Mouse (Mus musculus): ENCODE data around the gene Slf2. TPM values are rescaled to one million over a fixed set of nuclear protein-coding genes. Genes with fewer than 3 reads are reported as not detected.

Gene Slf2
- polyA plus RNA-seq, 1 experiment from 2014 or later: 28.3 TPM

GRCm38 (mm10) chr19:44918171-44918570 lies 12.8 kb upstream of the Slf2 start:
- Histone ChIP-seq H3K9ac (no peak overlapping the region), H3K27me3 (no peaks in the 10 kb centered on the region), H3K4me2 (no peak overlapping the region), H3K36me3 (no peaks in the 10 kb centered on the region), H3K4me3 (no peak overlapping the region), H3K4me1 (replicated peaks) (no peaks in the 10 kb centered on the region), H3K27ac (replicated peaks) (no peak overlapping the region), H3K9me3 (no peaks in the 10 kb centered on the region)
- WGBS: 88% methylated on average over 6 of the region's 6 CpGs
- ATAC-seq (ENCODE audit: low FRiP score, low read depth): no peak

- no peak overlapping the region for H3K9ac ChIP-seq
- no peak overlapping the region for H3K4me2 ChIP-seq
- 85% methylated on average over 1 of the region's 1 CpGs for WGBS
- no peaks in the 10 kb centered on the region for H3K27me3 ChIP-seq
- H3K36me3 ChIP-seq: no peaks in the 10 kb centered on the region
- H3K9me3 ChIP-seq: no peaks in the 10 kb centered on the region
- no peak overlapping the region for H3K4me3 ChIP-seq
- no peak overlapping the region for H3K27ac ChIP-seq (replicated peaks)
- ATAC-seq (ENCODE audit: low FRiP score, low read depth): no peak
- no peaks in the 10 kb centered on the region for H3K4me1 ChIP-seq (replicated peaks)
These were observed 9.3 kb upstream of the Slf2 start for GRCm38 (mm10) chr19:44921466-44922139.

- Histone ChIP-seq H3K9me3 (no peaks in the 10 kb centered on the region), H3K27me3 (no peaks in the 10 kb centered on the region), H3K4me1 (replicated peaks) (no peaks in the 10 kb centered on the region), H3K9ac (no peak overlapping the region), H3K4me2 (no peak overlapping the region), H3K27ac (replicated peaks) (no peak overlapping the region), H3K4me3 (no peak overlapping the region), H3K36me3 (no peaks in the 10 kb centered on the region)
- no peak for ATAC-seq (ENCODE audit: low FRiP score, low read depth)
- WGBS: 86% methylated on average over 2 of the region's 2 CpGs
These were observed 8.4 kb upstream of the Slf2 start for GRCm38 (mm10) chr19:44922521-44922920.

- ATAC-seq (ENCODE audit: low FRiP score, low read depth): no peak
- WGBS: 77% methylated on average over 5 of the region's 5 CpGs
- Histone ChIP-seq H3K27me3 (no peaks in the 10 kb centered on the region), H3K9me3 (no peaks in the 10 kb centered on the region), H3K36me3 (no peaks in the 10 kb centered on the region), H3K27ac (replicated peaks) (no peak overlapping the region), H3K9ac (no peak overlapping the region), H3K4me3 (no peak overlapping the region), H3K4me1 (replicated peaks) (no peaks in the 10 kb centered on the region; the same call in 1 of the 2 replicates), H3K4me2 (no peak overlapping the region)
These were observed 6.3 kb upstream of the Slf2 start for GRCm38 (mm10) chr19:44924699-44925098.

GRCm38 (mm10) chr19:44926781-44927180 lies 4.2 kb upstream of the Slf2 start:
- H3K27ac ChIP-seq (replicated peaks): no peak overlapping the region
- no peak for ATAC-seq (ENCODE audit: low FRiP score, low read depth)
- H3K27me3 ChIP-seq: no peaks in the 10 kb centered on the region
- H3K36me3 ChIP-seq: no peaks in the 10 kb centered on the region
- H3K4me3 ChIP-seq: no peak overlapping the region
- no peaks in the 10 kb centered on the region for H3K9me3 ChIP-seq
- H3K4me2 ChIP-seq: no peak overlapping the region
- 78% methylated on average over 6 of the region's 6 CpGs for WGBS
- H3K9ac ChIP-seq: no peak overlapping the region
- peaks cover 7% of the 10 kb centered on the region for H3K4me1 ChIP-seq (replicated peaks)

GRCm38 (mm10) chr19:44927250-44927649 lies 3.7 kb upstream of the Slf2 start:
- Histone ChIP-seq H3K27ac (replicated peaks) (no peak overlapping the region), H3K4me1 (replicated peaks) (peaks cover 11% of the 10 kb centered on the region), H3K9ac (no peak overlapping the region), H3K36me3 (no peaks in the 10 kb centered on the region), H3K9me3 (no peaks in the 10 kb centered on the region), H3K27me3 (no peaks in the 10 kb centered on the region), H3K4me3 (no peak overlapping the region), H3K4me2 (no peak overlapping the region)
- ATAC-seq (ENCODE audit: low FRiP score, low read depth): no peak
- 70% methylated on average over 1 of the region's 1 CpGs for WGBS

GRCm38 (mm10) chr19:44928185-44928584 lies 2.8 kb upstream of the Slf2 start:
- Histone ChIP-seq H3K36me3 (no peaks in the 10 kb centered on the region), H3K9ac (no peak overlapping the region), H3K9me3 (no peaks in the 10 kb centered on the region), H3K27me3 (no peaks in the 10 kb centered on the region), H3K4me2 (no peak overlapping the region), H3K4me3 (no peak overlapping the region), H3K27ac (replicated peaks) (no peak overlapping the region), H3K4me1 (replicated peaks) (peaks cover 18% of the 10 kb centered on the region)
- WGBS: 75% methylated on average over 8 of the region's 8 CpGs
- no peak for ATAC-seq (ENCODE audit: low FRiP score, low read depth)

GRCm38 (mm10) chr19:44929251-44929650 lies 1.7 kb upstream of the Slf2 start:
- ATAC-seq (ENCODE audit: low FRiP score, low read depth): no peak
- H3K4me3 ChIP-seq: no peak overlapping the region
- H3K4me1 ChIP-seq (replicated peaks): peaks cover 23% of the 10 kb centered on the region
- H3K9me3 ChIP-seq: no peaks in the 10 kb centered on the region
- WGBS: 53% methylated on average over 3 of the region's 3 CpGs
- H3K27ac ChIP-seq (replicated peaks): no peak overlapping the region
- no peak overlapping the region for H3K9ac ChIP-seq
- no peaks in the 10 kb centered on the region for H3K27me3 ChIP-seq
- H3K4me2 ChIP-seq: no peak overlapping the region
- H3K36me3 ChIP-seq: no peaks in the 10 kb centered on the region

GRCm38 (mm10) chr19:44929663-44930062 lies 1.3 kb upstream of the Slf2 start:
- WGBS: 68% methylated on average over 10 of the region's 10 CpGs
- no peaks in the 10 kb centered on the region for H3K27me3 ChIP-seq
- no peak overlapping the region; the same call in 1 of the 2 replicates for H3K4me2 ChIP-seq
- ATAC-seq (ENCODE audit: low FRiP score, low read depth): no peak
- H3K9ac ChIP-seq: no peak overlapping the region
- H3K4me3 ChIP-seq: no peak overlapping the region
- H3K4me1 ChIP-seq (replicated peaks): peaks cover 23% of the 10 kb centered on the region
- H3K9me3 ChIP-seq: no peaks in the 10 kb centered on the region
- no peaks in the 10 kb centered on the region for H3K36me3 ChIP-seq
- H3K27ac ChIP-seq (replicated peaks): no peak overlapping the region

GRCm38 (mm10) chr19:44930122-44930521 lies 829 bp upstream of the Slf2 start:
- Histone ChIP-seq H3K27me3 (no peaks in the 10 kb centered on the region), H3K4me3 (peak overlapping the region; percentile 73), H3K9ac (peak overlapping the region; percentile 80), H3K4me1 (replicated peaks) (peaks cover 23% of the 10 kb centered on the region), H3K27ac (replicated peaks) (peak overlapping the region; percentile 93), H3K36me3 (peaks cover 4% of the 10 kb centered on the region), H3K4me2 (peak overlapping the region; percentile 76), H3K9me3 (no peaks in the 10 kb centered on the region)
- 41% methylated on average over 2 of the region's 2 CpGs for WGBS
- no peak for ATAC-seq (ENCODE audit: low FRiP score, low read depth)

GRCm38 (mm10) chr19:44931454-44931759 lies 456 bp downstream of the Slf2 start:
- peak overlapping the region; percentile 84 for H3K9ac ChIP-seq
- peaks cover 15% of the 10 kb centered on the region for H3K36me3 ChIP-seq
- H3K4me1 ChIP-seq (replicated peaks): peaks cover 23% of the 10 kb centered on the region
- 1% methylated on average over 18 of the region's 18 CpGs for WGBS
- peak overlapping the region; percentile 73 for H3K4me3 ChIP-seq
- peak overlapping the region; percentile 76 for H3K4me2 ChIP-seq
- no peaks in the 10 kb centered on the region for H3K27me3 ChIP-seq
- peak; percentile 90 for ATAC-seq (ENCODE audit: low FRiP score, low read depth)
- no peaks in the 10 kb centered on the region for H3K9me3 ChIP-seq
- peak overlapping the region; percentile 90 for H3K27ac ChIP-seq (replicated peaks)

GRCm38 (mm10) chr19:44932051-44932450 lies 1.1 kb downstream of the Slf2 start:
- no peak for ATAC-seq (ENCODE audit: low FRiP score, low read depth)
- H3K9ac ChIP-seq: peak overlapping the region; percentile 9; the same call in 1 of the 2 replicates
- peaks cover 23% of the 10 kb centered on the region for H3K4me1 ChIP-seq (replicated peaks)
- WGBS: 62% methylated on average over 5 of the region's 5 CpGs
- H3K4me2 ChIP-seq: peak overlapping the region; percentile 76
- H3K4me3 ChIP-seq: peak overlapping the region; percentile 73
- H3K27ac ChIP-seq (replicated peaks): no peak overlapping the region
- H3K9me3 ChIP-seq: no peaks in the 10 kb centered on the region
- no peaks in the 10 kb centered on the region for H3K27me3 ChIP-seq
- peaks cover 21% of the 10 kb centered on the region for H3K36me3 ChIP-seq

GRCm38 (mm10) chr19:44933136-44933535 lies 2.2 kb downstream of the Slf2 start:
- no peak overlapping the region for H3K27ac ChIP-seq (replicated peaks)
- ATAC-seq (ENCODE audit: low FRiP score, low read depth): no peak
- H3K9me3 ChIP-seq: no peaks in the 10 kb centered on the region
- H3K9ac ChIP-seq: no peak overlapping the region
- H3K4me2 ChIP-seq: no peak overlapping the region
- H3K27me3 ChIP-seq: no peaks in the 10 kb centered on the region
- no peak overlapping the region for H3K4me3 ChIP-seq
- H3K36me3 ChIP-seq: peaks cover 23% of the 10 kb centered on the region
- H3K4me1 ChIP-seq (replicated peaks): peaks cover 23% of the 10 kb centered on the region
- 90% methylated on average over 1 of the region's 1 CpGs for WGBS
